Mouse (Mus musculus) cortical plate, adult 2 months (tissue): ENCODE measurements around the gene Magix.

Source experiments
- CTCF ChIP-seq: fragments of 200-500 bp; IDR thresholded peaks from 2 replicates; pipeline ENCODE4 v1.5.1; 2011; ENCODE audit warnings: mild to moderate bottlenecking, control low read depth, low read length; ENCODE audit not compliant: insufficient read depth; ENCODE audit errors: extremely low read depth
- POLR2A ChIP-seq: fragments of 200-500 bp; IDR thresholded peaks from 2 replicates; pipeline ENCODE4 v1.6.1; 2011; ENCODE audit warnings: mild to moderate bottlenecking, low read length, control low read depth; ENCODE audit not compliant: insufficient read depth; ENCODE audit errors: extremely low read depth

DNA sequence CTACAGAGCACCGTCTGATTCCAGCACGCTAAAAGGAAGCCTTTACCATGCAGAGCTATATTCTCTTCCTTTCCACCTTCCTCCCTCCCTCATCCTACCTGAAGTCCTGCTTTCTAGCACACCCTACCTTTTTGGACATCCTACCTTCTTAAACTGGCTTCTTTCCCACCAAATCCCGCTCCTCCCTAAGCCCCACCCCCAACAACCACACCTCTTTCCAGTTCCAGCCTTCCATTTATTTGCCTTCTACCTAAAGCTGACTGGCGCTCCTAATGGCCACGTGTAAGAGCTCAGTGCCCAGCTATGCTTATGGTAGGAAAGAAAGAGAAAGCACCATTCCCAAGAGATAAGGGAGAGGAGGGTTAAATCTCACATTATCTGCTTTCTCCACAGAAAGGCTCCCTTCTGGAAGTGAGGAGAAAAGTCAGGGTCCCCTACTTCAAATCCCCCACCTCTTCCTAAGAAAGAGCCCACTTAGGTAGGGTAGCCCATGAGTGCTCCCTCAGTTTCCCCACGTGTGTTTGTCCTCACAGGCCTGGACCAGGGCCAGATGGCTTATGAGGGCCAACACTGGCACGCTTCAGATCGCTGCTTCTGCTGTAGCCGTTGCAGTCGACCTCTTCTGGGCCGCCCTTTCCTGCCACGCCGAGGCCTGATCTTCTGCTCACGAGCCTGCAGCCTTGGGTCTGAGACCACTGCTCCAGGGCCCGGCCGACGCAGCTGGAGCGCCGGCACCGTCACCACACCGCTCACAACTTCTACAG lies 15.1 kb downstream of the Magix start:
- TF ChIP-seq CTCF: no peak
- no peak for TF ChIP-seq POLR2A
